In the genomic region with DNA sequence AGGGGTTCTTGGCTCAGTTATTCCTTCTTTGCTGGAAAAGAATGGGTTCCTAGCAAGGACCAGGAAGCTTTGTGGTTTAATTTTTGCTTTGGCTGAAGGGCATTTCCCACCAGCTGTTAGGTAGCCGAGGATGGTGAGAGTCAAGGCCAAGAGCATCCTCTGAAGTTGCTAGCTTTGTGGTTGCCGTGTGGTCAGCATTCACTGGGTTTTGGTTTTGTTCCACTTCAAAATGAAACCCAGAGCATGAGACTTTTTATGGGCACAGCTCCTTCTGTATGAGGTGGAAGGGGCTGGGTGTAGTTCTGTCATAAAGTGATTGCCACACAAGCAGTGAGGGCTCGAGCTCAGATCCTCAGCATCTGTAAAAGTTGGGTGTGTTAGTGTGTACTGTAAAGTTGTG, we compare ENCODE assay signal across 18 mouse cellular contexts.
"Had no signal": no experiment of that assay in that cellular context is flagged by ENCODE, and none has a peak within 500 bp of the region (broad histone marks: within the 10 kb centered on the region; RNA-seq: fewer than 3 reads in every experiment).

No protein-coding gene starts in this region.

- H3K4me3 ChIP-seq: kidney, embryonic 15.5 days; limb, embryonic 12.5 days; liver, embryonic 13.5 days; lung, embryonic 15.5 days; midbrain, embryonic 13.5 days; neural tube, embryonic 15.5 days had no signal

- H3K27me3 ChIP-seq: kidney, embryonic 15.5 days; limb, embryonic 12.5 days; liver, embryonic 13.5 days; lung, embryonic 15.5 days; midbrain, embryonic 13.5 days; neural tube, embryonic 15.5 days had no signal

- H3K9me3 ChIP-seq: kidney, embryonic 15.5 days; limb, embryonic 12.5 days; liver, embryonic 13.5 days; lung, embryonic 15.5 days; midbrain, embryonic 13.5 days; neural tube, embryonic 15.5 days had no signal

- H3K4me2 ChIP-seq: kidney, embryonic 15.5 days; limb, embryonic 12.5 days; liver, embryonic 13.5 days; lung, embryonic 15.5 days; midbrain, embryonic 13.5 days; neural tube, embryonic 15.5 days had no signal

- H3K9ac ChIP-seq: kidney, embryonic 15.5 days; limb, embryonic 12.5 days; liver, embryonic 13.5 days; liver, postnatal 0 days; lung, embryonic 15.5 days; midbrain, embryonic 13.5 days; neural tube, embryonic 15.5 days had no signal

- H3K36me3 ChIP-seq: kidney, embryonic 15.5 days; limb, embryonic 12.5 days; liver, embryonic 13.5 days; lung, embryonic 15.5 days; midbrain, embryonic 13.5 days; neural tube, embryonic 15.5 days had no signal

- DNase-seq: kidney, adult 2 months; kidney, postnatal 25 days; layer of hippocampus, adult 9-11 months; layer of hippocampus, postnatal 36 days; liver; liver, embryonic 13.5 days; liver, postnatal 0 days; lung, postnatal 14 days; right cerebral cortex, adult 18-20 months; right cerebral cortex, postnatal 25 days; thymus, postnatal 14 days had no signal

- H3K4me1 ChIP-seq: kidney, embryonic 15.5 days; liver, embryonic 13.5 days; midbrain, embryonic 13.5 days; neural tube, embryonic 15.5 days had no signal

- H3K27ac ChIP-seq: kidney, embryonic 15.5 days; limb, embryonic 12.5 days; liver, embryonic 13.5 days; lung, embryonic 15.5 days; macrophage; midbrain, embryonic 13.5 days; neural tube, embryonic 15.5 days; stomach, postnatal 0 days had no signal

- ATAC-seq: liver, postnatal 0 days; midbrain, embryonic 13.5 days had no signal
